Mouse (Mus musculus) retina, adult 2 months (tissue): ENCODE measurements at regions not wholly inside any gene's neighbourhood (a gene's known extent, or its start where the extent isn't known, plus 50 kb on each side); places are given as distances from the start of the nearest gene placed in this dataset.

Source experiments
- DNase-seq: peaks from one replicate; pipeline ENCODE4 v3.0.0-alpha.2; 2012; ENCODE audit warnings: low read depth, low spot score

- no peak for DNase-seq
Measured at GRCm38 (mm10) chr19:15230129-15230927, 632.5 kb upstream of the Tle4 start.

GRCm38 (mm10) chr19:15217387-15217786, 619.5 kb upstream of the Tle4 start:
- DNase-seq: no peak

DNA sequence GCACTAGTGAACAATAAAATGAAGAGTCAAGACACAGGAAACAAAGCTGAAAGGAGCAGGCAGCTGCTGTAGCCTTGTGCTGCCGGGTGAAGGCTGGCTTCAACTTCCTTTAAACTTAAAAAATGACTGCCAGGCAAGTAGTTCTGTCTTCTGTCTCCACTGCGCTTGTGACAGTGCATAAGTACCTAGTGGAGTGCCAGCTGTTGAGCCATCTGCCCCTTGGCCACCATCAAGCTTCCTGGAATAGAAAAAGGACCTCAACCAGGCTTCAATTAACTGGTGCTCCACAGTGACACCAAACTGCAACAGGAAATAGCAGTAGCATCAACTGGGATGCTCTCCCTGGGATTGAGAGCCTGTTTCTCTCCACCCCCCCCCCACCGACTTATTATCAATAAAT, 616.8 kb upstream of the Tle4 start:
- no peak for DNase-seq

DNA sequence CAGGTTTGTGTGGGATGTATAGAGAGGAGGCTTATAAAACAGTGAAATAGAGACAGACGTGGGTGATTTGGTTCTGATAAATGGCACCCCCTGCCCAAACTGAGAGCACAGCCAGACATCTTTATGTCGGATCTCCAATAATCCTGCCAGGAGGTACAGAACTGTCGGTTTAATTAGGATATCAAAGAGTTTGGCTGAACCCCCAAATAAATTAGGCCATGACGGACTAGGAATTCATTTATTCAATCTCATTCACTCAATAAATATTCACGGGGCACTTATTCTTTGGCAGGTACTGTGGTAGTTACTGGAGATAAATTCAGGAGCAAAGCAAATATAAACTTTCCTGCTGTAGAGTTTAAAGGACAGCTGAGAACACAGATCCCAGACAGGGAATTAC, 615.0 kb upstream of the Tle4 start:
- no peak for DNase-seq

GRCm38 (mm10) chr19:15203039-15203438, 605.2 kb upstream of the Tle4 start:
- DNase-seq: no peak

GRCm38 (mm10) chr19:15201262-15201661, 603.4 kb upstream of the Tle4 start:
- no peak for DNase-seq

- DNase-seq: no peak
Measured at GRCm38 (mm10) chr19:15200792-15201191, 602.9 kb upstream of the Tle4 start.

DNA sequence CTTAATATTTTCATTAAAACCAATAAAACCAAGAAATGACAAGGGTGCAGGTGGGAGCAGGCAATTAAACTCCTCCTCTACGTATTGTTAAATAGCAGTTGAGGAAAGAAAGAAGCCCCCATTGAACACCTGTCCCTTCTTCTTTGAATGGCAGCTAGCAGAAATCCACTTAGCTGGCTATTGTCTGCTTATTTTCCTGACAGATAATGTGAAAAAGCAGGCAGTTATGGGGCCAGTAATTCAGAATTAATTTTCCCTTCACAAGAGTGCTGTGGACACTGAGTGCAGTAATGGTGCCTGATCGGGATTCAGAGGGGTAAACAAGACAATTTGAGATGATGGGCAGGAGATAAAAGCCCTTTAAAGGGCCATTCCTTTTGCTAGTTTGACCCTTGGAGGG, 602.5 kb upstream of the Tle4 start:
- no peak for DNase-seq

GRCm38 (mm10) chr19:15199692-15200091, 601.8 kb upstream of the Tle4 start:
- DNase-seq: no peak

- DNase-seq: no peak
Measured at GRCm38 (mm10) chr19:15175221-15175620, 577.4 kb upstream of the Tle4 start.

- no peak for DNase-seq
Measured at GRCm38 (mm10) chr19:15173301-15173700, 575.5 kb upstream of the Tle4 start.

- DNase-seq: no peak
Measured at GRCm38 (mm10) chr19:15167184-15167583, 569.3 kb upstream of the Tle4 start.

DNA sequence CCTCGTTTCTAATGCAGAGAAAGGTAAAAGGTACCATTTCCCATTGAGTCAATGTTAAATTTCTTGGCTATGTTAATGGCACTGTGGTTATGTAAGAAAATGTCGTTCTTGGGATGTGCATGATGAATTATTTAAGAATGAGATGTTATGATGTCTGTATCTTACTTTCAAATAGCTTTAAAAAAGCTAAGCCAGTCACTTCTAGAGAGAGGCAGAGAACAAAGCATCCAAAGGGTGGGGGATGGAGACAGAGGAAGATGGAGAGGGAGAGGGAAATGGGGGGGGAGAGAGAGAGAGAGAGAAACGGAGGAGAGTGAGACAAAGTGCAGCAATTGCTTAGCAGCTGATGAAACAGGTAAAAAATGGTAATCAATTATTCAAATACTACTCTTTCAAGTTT, 562.8 kb upstream of the Tle4 start:
- no peak for DNase-seq

DNA sequence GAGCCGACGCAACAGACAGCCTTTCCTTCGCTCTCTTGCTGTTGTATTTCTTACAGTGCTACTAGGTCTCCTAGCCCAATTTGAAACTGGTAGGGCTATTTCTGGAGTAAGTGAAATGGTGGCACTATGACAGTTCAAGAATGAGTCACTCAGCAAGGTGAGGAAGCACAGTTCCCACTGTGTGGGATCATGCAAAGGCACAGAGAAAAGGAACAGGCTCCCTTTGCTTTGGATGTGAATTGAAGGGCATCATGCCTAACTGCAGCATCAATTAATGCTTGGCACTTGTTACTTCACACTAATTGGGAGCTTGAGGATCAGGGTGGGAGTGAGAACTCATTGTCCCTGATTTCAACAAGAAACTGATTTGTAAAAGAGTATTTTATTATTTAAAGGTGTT, 560.8 kb upstream of the Tle4 start:
- DNase-seq: no peak

- no peak for DNase-seq
Measured at GRCm38 (mm10) chr19:15158177-15158576, 560.3 kb upstream of the Tle4 start.

DNA sequence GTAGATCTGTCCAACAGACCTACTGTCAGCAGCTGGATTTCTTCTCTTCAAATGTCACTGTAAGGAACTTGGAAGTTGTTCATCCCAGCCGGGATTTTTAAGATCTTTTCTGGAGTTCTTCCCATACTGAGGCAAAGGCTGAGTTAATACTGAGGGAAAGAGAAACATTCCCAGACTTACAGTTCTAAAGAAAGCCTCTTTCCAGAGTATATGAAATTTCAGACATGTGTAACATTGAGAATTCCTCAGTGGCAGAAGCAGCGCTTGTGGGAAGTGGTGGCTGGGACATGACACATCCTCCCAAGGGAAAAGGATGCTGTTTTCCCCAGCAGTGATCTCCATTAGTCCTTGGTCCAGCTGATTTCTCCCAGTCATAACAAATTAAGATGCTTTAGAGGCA, 556.8 kb upstream of the Tle4 start:
- no peak for DNase-seq

DNA sequence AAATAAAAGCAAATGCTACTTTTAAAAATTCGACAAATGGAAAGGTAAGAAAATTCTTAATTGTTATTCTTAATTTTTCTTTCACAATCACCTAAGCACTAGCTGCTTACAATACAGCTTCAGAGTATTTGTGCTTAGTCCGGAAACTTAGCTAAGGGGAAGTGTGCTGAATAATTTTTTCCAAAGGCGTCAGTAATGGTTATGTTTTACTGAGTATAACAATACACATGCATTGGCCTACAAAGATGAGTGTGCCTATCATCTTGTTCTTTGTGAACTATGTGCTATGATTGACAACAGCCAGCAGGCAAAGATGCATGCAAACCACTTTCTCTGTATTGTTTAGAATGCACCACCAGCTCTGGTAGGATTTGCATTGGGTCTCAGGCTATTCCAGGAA, 548.5 kb upstream of the Tle4 start:
- no peak for DNase-seq

- no peak for DNase-seq
Measured at GRCm38 (mm10) chr19:15127122-15127521, 529.3 kb upstream of the Tle4 start.

- DNase-seq: no peak
Measured at GRCm38 (mm10) chr19:15108441-15109026, 510.7 kb upstream of the Tle4 start.

DNA sequence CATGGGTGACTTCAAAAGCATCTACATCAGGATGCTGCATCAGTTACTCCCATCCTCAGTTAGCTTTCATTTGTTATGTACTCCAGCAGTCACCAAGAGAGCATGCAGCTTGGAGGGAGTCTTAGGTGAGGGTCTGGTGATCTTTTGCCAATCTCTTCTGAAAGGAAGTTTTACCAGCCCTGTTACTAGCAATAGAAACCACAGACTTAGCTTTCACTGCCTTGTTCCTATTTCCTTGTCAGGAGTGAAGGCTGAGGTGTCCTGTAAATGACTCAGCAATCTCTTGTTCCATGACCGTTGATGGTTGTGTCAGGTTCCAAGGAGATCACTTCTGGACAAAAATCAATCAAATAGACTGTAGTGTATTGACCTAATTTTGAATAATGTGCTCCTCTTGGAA, 497.2 kb upstream of the Tle4 start:
- DNase-seq: no peak

- no peak for DNase-seq
Measured at GRCm38 (mm10) chr19:15093534-15093933, 495.7 kb upstream of the Tle4 start.

DNA sequence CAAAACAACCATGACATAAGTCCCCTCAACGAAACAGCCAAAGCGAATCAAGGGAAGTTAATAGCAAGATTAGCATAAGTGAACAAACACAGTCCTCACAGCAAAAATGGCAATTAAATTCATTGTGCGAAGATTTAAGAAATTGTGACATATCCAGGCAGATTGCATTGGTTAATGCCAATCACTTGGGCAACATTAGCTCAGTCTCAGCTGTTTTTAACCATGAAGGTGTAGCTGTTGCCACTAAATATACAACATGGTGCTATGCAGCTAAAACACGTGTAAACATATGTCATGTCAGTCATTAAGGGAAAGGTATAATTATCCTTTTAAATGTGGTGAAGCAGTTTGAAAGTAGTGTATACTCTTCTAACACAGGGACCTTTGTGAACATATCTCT, 482.8 kb upstream of the Tle4 start:
- no peak for DNase-seq

GRCm38 (mm10) chr19:15057801-15058200, 459.9 kb upstream of the Tle4 start:
- DNase-seq: no peak
